Mouse (Mus musculus) central nervous system, embryonic 11.5 days (tissue): ENCODE results near the gene Chek1. TPM values are rescaled to one million over a fixed set of nuclear protein-coding genes. Genes with fewer than 3 reads are reported as not detected.

Source experiments
- polyA plus RNA-seq: library from polyadenylated mRNA; depleted of rRNA; stranded (reverse); fragments of >200 nt; gene quantifications from 2 replicates; pipeline ENCODE4 v1.2.3, GENCODE M21; 2012; rRNA removed

Chek1 gene
- polyA plus RNA-seq, result 32.4 and 33.6 TPM in 2 replicates

DNA sequence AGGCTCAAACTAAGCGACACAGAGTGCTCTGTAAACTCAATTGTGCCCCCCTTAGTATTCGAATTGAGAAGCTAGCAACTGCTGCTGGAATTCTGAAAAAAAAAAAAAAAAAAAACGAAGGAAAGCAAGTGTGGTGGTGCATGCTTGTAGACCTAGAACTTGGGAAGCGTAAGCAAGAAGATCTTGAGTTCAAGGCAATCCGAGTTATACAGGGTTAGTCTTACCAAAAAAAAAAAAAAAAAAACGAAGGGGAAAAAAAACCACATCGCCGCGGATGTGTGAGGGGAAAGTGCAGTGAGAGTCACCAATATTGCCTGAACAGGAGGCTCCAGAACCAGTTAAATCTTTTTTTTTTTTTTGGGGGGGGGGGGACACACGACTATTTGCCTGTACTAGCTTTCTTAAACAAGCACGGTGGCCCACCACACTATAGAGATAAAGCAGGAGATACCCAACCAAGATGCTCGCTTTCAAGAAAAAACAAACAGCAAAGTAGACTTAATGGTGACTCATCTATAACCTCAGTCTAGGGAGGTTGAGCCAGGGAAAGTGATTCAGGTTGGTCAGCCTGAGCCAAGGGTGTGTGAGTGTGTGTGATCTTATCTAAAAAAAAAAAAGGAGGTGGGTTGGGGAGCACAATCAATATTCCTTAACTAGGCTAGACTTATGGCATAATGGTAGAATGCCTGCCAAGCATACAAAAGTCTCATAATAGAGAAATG is at the start of gene Chek1:
Gene Chek1 (minus strand): TSS at position 32 of the 722 bp plus-strand sequence.

DNA sequence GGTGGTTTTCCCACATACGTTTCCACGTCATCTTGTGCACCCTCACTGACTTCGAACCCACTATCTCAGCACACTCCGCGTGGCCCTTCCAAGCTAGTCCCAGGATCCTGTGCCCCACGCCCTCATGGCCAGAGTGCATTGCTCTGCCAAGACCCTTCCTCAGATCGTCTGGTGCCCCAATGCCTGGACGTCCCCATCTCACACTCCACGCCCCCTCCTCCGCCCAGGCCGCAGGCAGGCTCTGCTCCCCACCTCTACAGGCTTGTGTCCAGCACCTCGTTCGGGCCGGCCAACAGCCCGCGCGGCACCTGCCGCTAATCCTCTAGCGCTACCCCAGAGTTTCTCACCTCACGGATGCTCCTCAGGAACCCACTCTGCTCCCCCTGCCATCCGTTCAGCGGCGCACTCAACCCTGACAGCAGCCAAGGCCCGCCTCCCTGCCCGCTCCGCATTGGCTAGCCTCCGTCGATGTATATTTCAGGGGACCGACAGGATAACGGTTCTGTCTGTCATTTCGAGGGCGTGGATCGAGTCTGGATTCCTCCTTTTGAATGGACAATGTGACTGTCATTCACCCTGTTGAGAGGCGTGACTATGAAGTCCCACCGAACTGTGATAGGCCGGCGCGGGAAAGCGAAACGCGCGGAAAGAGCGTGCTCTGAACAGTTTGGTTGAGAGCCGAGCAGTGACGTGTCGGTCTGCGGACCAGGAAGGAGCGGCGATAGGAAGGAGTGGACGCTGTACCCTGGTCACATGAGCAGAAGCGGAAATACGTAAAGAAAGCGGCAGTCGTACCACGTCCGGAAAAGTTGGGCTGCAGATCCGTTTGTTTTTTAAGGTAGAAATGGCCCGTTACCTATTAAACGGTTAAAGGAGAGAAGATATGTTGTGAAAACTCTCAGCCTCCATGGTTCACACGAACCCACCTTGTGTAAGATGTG is 40.6 kb upstream of the Chek1 start, which contains the start of gene Stt3a:
Gene Stt3a (minus strand): TSS at position 477 of the 941 bp plus-strand sequence.

DNA sequence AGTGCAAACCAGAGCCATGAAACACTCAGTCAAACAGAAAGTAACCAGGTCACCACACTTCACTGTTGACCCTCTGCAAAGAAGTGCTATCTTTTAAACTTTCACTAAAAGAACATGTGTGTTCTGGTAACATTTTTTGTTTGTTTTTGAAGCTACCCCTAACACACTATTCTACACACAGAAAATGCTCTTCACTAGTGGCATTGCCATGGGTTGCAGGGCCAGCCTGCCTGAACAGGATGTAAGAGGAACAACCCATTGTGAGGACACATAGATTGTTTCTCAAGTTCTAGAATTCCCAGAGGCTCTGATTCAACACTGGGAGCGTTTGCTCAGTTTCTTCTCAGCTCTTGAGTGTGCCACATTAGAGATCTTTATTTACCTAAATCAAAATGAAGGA is 33.9 kb downstream of the Chek1 start, which contains the start of gene Acrv1:
Gene Acrv1 (plus strand): TSS at position 301 of the 400 bp plus-strand sequence.

Other genes starting within 250 kb of the Chek1 start
- not detected in 2 replicates for gene Gm5615, start 185.1 kb downstream of the Chek1 start, polyA plus RNA-seq
- not detected in 2 replicates for gene Gm17689, start 144.4 kb downstream of the Chek1 start, polyA plus RNA-seq
- not detected in 2 replicates for gene A630095E13Rik, start 83.7 kb downstream of the Chek1 start, polyA plus RNA-seq
- gene Acrv1, start 33.8 kb downstream of the Chek1 start, polyA plus RNA-seq, result not detected in 2 replicates
- 67.1 and 157 TPM in 2 replicates for gene Stt3a, start 40.6 kb upstream of the Chek1 start, polyA plus RNA-seq
- gene Ei24, start 70.3 kb upstream of the Chek1 start, polyA plus RNA-seq, result 59.4 and 89.8 TPM in 2 replicates
- gene Fez1, start 94.8 kb upstream of the Chek1 start, polyA plus RNA-seq, result 137 and 259 TPM in 2 replicates